Mouse (Mus musculus): ENCODE measurements around the gene Farp1.

Gene Farp1

DNA sequence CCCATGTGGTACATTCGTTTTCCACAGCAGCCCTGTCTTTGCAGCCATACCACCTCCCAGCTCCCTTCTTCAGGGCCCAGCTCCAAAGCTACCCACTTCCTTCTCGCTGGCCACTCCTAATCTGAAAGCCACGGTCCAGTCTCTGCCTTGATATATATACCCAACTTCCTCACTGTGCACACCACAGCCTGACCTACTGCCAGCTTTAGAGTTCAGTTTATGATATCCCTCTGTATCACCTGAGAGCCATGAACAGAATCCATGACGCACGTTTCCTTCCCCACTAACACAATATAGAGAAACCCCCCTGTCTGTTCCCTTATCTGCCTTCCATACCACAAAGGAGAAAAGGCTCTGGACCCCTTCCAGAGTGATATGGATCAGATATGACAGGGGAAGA, 283.4 kb downstream of the Farp1 start:
- DNase-seq = no peak

DNA sequence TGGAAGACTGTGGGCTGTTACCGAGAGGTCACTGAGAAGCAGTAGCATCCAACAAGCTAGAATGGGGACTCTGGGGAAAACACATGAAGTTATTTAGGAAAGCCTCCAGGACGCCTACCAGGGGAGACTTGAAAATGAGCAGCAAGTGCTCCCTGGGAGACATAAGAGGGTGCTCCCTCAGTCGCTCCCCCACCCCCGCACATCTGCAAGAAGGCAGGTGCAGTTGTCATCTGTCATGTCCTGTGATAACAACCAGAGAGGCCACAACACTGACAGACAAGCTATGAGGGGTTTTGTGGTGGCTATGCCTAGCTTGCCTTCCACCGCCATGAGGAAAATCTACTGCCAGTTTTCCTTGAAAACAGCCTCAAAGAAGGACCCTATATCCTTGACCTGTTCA, 287.1 kb downstream of the Farp1 start:
- no peak for DNase-seq

DNA sequence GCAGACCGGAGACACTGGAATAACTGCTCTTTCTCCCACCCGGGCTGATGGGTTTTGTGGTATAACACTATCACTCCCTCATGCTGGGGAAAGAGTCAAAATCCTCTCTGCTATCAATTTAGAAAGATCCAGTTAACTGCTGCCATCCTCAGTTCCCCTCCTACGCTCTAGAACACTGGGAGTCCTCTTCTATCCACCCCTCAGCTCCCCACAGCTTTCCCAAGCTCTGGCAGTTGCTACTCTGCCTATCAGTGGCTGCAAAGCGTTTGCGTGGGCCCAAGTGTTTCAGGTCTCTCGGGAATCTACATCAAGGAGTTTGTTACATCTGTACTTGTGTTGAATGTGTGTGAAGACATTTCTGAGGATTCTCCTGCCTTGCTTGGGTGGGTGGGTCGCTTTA, 287.6 kb downstream of the Farp1 start:
- no peak for DNase-seq

DNA sequence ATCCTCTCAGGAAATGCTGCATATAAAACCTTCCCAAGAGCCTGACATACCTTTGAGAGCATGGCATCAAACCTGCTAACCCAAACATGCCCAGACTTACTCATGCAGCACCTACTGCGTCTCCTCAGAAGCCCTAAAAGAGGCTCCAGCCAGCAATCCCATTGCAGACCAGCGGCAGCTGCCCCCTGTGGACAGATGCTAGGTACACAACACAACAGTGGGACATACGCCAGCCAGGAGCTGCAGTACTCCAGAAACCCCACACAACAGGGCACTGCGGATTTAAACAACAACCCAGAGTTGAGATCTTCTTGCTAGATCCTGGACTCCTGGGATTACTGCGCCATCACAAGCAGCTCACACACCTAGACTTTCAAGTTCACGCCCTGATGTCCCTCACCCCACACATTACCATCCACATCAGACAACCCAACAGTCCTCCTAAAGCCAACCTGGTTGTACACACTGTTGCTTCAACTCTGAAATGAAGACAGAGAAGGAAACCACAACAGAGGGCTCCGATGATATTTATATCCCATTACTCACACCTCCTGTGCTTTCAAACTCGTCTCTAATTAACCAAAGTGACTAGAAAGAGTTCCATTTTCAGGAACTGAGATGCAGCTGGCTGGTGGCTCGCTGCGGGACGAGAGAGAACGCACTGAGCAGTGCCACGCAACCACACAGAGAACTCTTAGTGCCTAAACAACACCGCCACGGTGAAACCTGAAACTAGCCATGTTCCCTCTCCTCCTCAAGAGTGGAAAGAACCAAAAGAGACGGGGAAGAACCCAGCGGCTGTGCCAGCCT, 289.7 kb downstream of the Farp1 start:
- DNase-seq = no peak

DNA sequence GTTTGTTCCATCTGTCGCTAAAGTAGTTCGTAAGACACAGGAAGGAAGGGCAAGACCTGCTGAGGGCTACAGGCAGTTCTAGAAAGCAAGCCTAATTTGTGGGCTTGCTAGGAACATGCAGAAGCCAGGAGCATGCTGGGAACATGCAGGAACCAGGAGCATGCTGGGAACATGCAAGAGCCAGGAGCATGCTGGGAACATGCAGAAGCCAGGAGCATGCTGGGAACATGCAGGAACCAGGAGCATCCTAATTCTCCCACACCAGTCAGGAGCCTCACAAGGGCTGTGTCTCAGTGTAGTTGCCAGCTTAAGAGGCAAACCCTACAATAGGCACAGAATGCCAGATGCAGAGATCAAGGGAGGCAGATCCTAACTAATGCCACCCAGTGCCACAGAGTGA, 291.4 kb downstream of the Farp1 start:
- DNase-seq = no peak

DNA sequence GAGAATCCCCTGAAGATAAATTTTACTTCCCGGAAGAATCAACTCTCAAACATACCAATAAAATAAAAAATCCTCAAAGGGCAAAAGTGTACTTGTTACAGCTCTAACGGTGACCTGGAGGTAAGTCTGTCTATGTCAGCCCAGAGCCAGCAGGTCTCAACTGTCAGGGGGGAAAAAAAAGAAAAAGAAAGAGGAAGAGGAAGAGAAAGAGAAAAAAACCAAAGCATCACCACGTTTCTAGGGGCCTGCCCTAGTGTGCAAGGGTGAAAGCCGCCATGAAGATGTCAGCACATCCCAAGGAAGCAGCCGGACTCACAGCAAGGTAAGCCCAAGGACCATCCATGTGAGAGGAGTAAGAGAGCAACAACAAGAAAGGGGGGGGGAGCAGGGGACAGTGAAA, 293.9 kb downstream of the Farp1 start:
- DNase-seq = no peak

DNA sequence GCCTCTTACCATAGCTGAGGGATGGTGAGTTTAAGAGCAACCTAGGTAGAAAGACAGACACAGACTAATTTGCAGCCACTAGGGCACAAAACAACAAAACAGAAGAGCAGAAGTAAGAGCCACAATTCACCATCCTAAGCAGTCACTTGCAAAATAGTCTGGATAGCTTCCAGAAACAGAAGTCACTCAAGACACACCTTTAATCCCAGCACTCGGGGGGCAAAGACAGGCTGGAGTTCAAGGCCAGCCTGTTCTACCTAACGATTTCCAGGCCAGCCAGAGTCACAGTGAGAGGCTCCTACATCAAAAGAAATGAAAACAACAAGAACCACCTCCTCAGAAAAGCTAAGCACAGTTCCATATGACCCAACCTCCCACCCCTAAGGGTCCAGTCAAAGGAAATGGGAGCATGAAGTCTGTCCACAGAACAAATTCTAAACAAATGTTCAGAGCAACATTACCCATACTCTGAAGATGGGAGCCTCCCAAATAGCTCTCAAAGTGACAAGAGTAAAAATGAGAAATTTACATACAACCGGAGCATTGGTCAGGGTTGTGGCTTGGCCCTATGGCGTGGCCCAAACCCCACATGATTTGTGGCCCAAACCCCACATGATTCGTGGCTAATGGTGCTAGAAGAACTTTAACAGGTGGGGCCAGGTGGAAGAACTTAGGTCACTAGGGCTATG, 294.5 kb downstream of the Farp1 start:
- DNase-seq = no peak

DNA sequence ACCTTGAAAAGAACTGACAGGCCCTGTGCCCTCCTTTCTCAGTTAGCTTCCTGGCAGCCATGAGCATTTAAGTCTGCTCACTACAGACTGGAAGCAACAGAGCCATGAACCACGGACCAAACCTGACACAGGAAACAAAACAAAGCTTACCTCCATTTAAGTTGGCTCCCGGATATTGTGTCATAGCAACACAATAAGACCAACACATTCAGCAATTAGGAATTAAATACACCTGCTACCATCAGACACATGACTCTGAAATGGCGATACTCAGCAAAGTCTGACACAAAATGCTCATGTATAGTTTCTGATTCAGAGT, 295.0 kb downstream of the Farp1 start:
- DNase-seq = no peak

Data from lung, postnatal 10 days (tissue).